Mouse (Mus musculus): ENCODE measurements around the gene Hlf. TPM values are rescaled to one million over a fixed set of nuclear protein-coding genes. Genes with fewer than 3 reads are reported as not detected.

Hlf gene
- polyA plus RNA-seq, 1 experiment = 0.02 TPM

- H3K27me3 ChIP-seq (ENCODE audit: control insufficient read depth, insufficient read depth, insufficient read length) = peaks cover 24% of the 10 kb centered on the region
- H3ac ChIP-seq (ENCODE audit: control insufficient read depth, insufficient read length) = no peak overlapping the region
- H3K4me2 ChIP-seq (ENCODE audit: low read depth) = peak overlapping the region; percentile 88
- H3K4me3 ChIP-seq = no peak overlapping the region
- TF ChIP-seq TCF12 (IDR thresholded peaks at IDR 0.05; ENCODE audit: insufficient read depth, poor library complexity, severe bottlenecking) (no peak), MYOG (IDR thresholded peaks at IDR 0.05; ENCODE audit: control insufficient read depth in 1 of 3, insufficient read depth in 1 of 3, insufficient read length in 2 of 3, low read depth in 2 of 3) (no peak), SRF (IDR thresholded peaks at IDR 0.05; ENCODE audit: control insufficient read depth, insufficient read length, low read depth) (no peak), MAX (IDR thresholded peaks at IDR 0.05; ENCODE audit: low read depth) (no peak), POLR2A (IDR thresholded peaks at IDR 0.05; ENCODE audit: insufficient read length, low read depth) (no peak)
- no peaks in the 10 kb centered on the region for H3K36me3 ChIP-seq (ENCODE audit: control insufficient read depth, insufficient read depth)
- no peaks in the 10 kb centered on the region for H3K79me2 ChIP-seq (ENCODE audit: control insufficient read depth, insufficient read depth)
These were observed 833 bp upstream of the Hlf start for GRCm38 (mm10) chr11:90391271-90392185.

GRCm38 (mm10) chr11:90389902-90390816, 536 bp downstream of the Hlf start:
- peak overlapping the region; percentile 88 for H3K4me2 ChIP-seq (ENCODE audit: low read depth)
- no peak for TF ChIP-seq MAX (IDR thresholded peaks at IDR 0.05; ENCODE audit: low read depth)
- no peak for TF ChIP-seq POLR2AphosphoS2 (IDR thresholded peaks at IDR 0.05; ENCODE audit: insufficient read length, low read depth)
- TF ChIP-seq TCF3 (IDR thresholded peaks at IDR 0.05; ENCODE audit: insufficient read length, low read depth) = no peak
- no peak for TF ChIP-seq USF1 (IDR thresholded peaks at IDR 0.05; ENCODE audit: low read depth)
- TF ChIP-seq SRF (IDR thresholded peaks at IDR 0.05; ENCODE audit: control insufficient read depth, insufficient read length, low read depth) = no peak
- TF ChIP-seq TCF12 (IDR thresholded peaks at IDR 0.05; ENCODE audit: insufficient read depth, poor library complexity, severe bottlenecking) = no peak
- no peak for TF ChIP-seq CEBPB (IDR thresholded peaks at IDR 0.05; ENCODE audit: insufficient read depth, poor library complexity, severe bottlenecking)
- no peak for TF ChIP-seq E2F4 (IDR thresholded peaks at IDR 0.05; ENCODE audit: insufficient read depth)
- no peak for TF ChIP-seq REST (IDR thresholded peaks at IDR 0.05; ENCODE audit: insufficient read depth, insufficient read length)
- TF ChIP-seq MYOD1 (IDR thresholded peaks at IDR 0.05; ENCODE audit: control insufficient read depth in 1 of 3, insufficient read length in 2 of 3, low read depth in 2 of 3) = no peak
- TF ChIP-seq POLR2A (IDR thresholded peaks at IDR 0.05; ENCODE audit: insufficient read length, low read depth) = no peak
- no peak for TF ChIP-seq MYOG (IDR thresholded peaks at IDR 0.05; ENCODE audit: control insufficient read depth in 1 of 3, insufficient read depth in 1 of 3, insufficient read length in 2 of 3, low read depth in 2 of 3)
- no peak overlapping the region for H3K4me3 ChIP-seq
- peaks cover 32% of the 10 kb centered on the region for H3K27me3 ChIP-seq (ENCODE audit: control insufficient read depth, insufficient read depth, insufficient read length)
- H3ac ChIP-seq (ENCODE audit: control insufficient read depth, insufficient read length) = no peak overlapping the region
- H3K36me3 ChIP-seq (ENCODE audit: control insufficient read depth, insufficient read depth) = no peaks in the 10 kb centered on the region
- no peaks in the 10 kb centered on the region for H3K79me2 ChIP-seq (ENCODE audit: control insufficient read depth, insufficient read depth)

GRCm38 (mm10) chr11:90389174-90389901, 1.4 kb downstream of the Hlf start:
- H3K27me3 ChIP-seq (ENCODE audit: control insufficient read depth, insufficient read depth, insufficient read length) = peaks cover 35% of the 10 kb centered on the region
- TF ChIP-seq REST (IDR thresholded peaks at IDR 0.05; ENCODE audit: insufficient read depth, insufficient read length) = no peak
- no peak for TF ChIP-seq MYOD1 (IDR thresholded peaks at IDR 0.05; ENCODE audit: control insufficient read depth in 1 of 3, insufficient read length in 2 of 3, low read depth in 2 of 3)
- no peak for TF ChIP-seq TCF3 (IDR thresholded peaks at IDR 0.05; ENCODE audit: insufficient read length, low read depth)
- no peak for TF ChIP-seq POLR2A (IDR thresholded peaks at IDR 0.05; ENCODE audit: insufficient read length, low read depth)
- no peak for TF ChIP-seq E2F4 (IDR thresholded peaks at IDR 0.05; ENCODE audit: insufficient read depth)
- no peak for TF ChIP-seq POLR2AphosphoS2 (IDR thresholded peaks at IDR 0.05; ENCODE audit: insufficient read length, low read depth)
- no peak for TF ChIP-seq MYOG (IDR thresholded peaks at IDR 0.05; ENCODE audit: control insufficient read depth in 1 of 3, insufficient read depth in 1 of 3, insufficient read length in 2 of 3, low read depth in 2 of 3)
- TF ChIP-seq SRF (IDR thresholded peaks at IDR 0.05; ENCODE audit: control insufficient read depth, insufficient read length, low read depth) = no peak
- no peak for TF ChIP-seq TCF12 (IDR thresholded peaks at IDR 0.05; ENCODE audit: insufficient read depth, poor library complexity, severe bottlenecking)
- TF ChIP-seq MAX (IDR thresholded peaks at IDR 0.05; ENCODE audit: low read depth) = no peak
- TF ChIP-seq CEBPB (IDR thresholded peaks at IDR 0.05; ENCODE audit: insufficient read depth, poor library complexity, severe bottlenecking) = no peak
- no peak for TF ChIP-seq USF1 (IDR thresholded peaks at IDR 0.05; ENCODE audit: low read depth)

More at GRCm38 (mm10) chr11:90389174-90389901, 1.4 kb downstream of the Hlf start:
- H3K36me3 ChIP-seq (ENCODE audit: control insufficient read depth, insufficient read depth) = no peaks in the 10 kb centered on the region
- no peak overlapping the region for H3K4me2 ChIP-seq (ENCODE audit: low read depth)
- H3ac ChIP-seq (ENCODE audit: control insufficient read depth, insufficient read length) = no peak overlapping the region
- no peaks in the 10 kb centered on the region for H3K79me2 ChIP-seq (ENCODE audit: control insufficient read depth, insufficient read depth)
- no peak overlapping the region for H3K4me3 ChIP-seq

Data from myocyte (in vitro differentiated cells).